Comparison of ENCODE assay signal across 8 mouse cellular contexts in the genomic region with DNA sequence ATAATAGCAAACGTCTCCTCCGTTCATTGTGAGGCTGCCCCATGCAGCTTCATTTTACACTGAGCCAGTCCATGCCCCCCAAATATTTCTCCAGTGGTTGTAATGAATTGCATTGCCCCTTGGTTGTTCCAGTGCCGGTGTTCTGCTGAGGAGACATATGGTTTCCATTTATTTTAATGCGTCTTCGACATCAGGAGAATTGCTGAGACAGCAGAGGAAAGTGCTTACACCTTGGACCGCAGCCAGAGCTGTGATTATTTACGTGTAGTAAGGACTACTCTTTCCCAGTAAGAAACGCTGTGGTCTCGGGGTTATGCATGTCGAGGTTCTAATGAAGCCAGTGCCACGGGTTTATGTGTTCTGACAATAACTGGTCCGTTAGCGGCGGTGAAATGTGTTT.
DNase-seq lines count a peak whose midpoint lies in the region.

No protein-coding gene starts in this region.

- no peaks in the 10 kb centered on the region for H3K36me3 ChIP-seq in limb, embryonic 10.5 days

- DNase-seq in adrenal gland, postnatal 10 days = peak; percentile 21
- DNase-seq in adrenal gland, adult 2 months = no peak
- DNase-seq in urinary bladder, postnatal 14 days (ENCODE audit: low spot score) = peak; percentile 3
- DNase-seq in urinary bladder, adult 18-20 months (ENCODE audit: low spot score in 2 of 2) = no peak
- peak; percentile 58 for DNase-seq in limb, embryonic 10.5 days (ENCODE audit: low spot score)
- DNase-seq in yolk sac, embryonic 10.5 days (ENCODE audit: low spot score) = no peak
- DNase-seq in frontal cortex, adult 2 months (ENCODE audit: extremely low spot score in 1 of 2, low spot score in 1 of 2) = no peak
- no peak for DNase-seq in adipocyte (ENCODE audit: low spot score)

- peaks cover 77% of the 10 kb centered on the region for H3K4me1 ChIP-seq in limb, embryonic 10.5 days

- H3K4me3 ChIP-seq in limb, embryonic 10.5 days = no peak overlapping the region

- WGBS in limb, embryonic 10.5 days = 16% methylated on average over 14 of the region's 14 CpGs

- H3K27me3 ChIP-seq in limb, embryonic 10.5 days (ENCODE audit: low read depth, poor library complexity, severe bottlenecking) = no peaks in the 10 kb centered on the region

- peak overlapping the region; percentile 66; the same call in 1 of the 2 replicates for H3K27ac ChIP-seq in limb, embryonic 10.5 days

- no peaks in the 10 kb centered on the region for H3K9me3 ChIP-seq in limb, embryonic 10.5 days (replicated peaks)

Comparison
In these comparisons a context has a peak if more than half of its experiments do, and no peak if none do; other contexts are left out.
1. DNase-seq: peak in adrenal gland, postnatal 10 days (single experiment), urinary bladder, postnatal 14 days (single experiment) and limb, embryonic 10.5 days (single experiment); none in adrenal gland, adult 2 months (single experiment), urinary bladder, adult 18-20 months (0 of 2), yolk sac, embryonic 10.5 days (single experiment), frontal cortex, adult 2 months (0 of 2) and adipocyte (single experiment).